Mouse (Mus musculus) activated CD4-positive, CD25-positive, alpha-beta regulatory T cell, adult 4 months (primary cell): ENCODE results near the gene Arsj. TPM values are rescaled to one million over a fixed set of nuclear protein-coding genes. Genes with fewer than 3 reads are reported as not detected.

Experiments
- ATAC-seq: one replicate; pipeline ENCODE4 v1.8.0; 2017
- polyA plus RNA-seq, 2 experiments: library from polyadenylated mRNA; unstranded; fragments of 100-300 nt; shearing (Covaris generic); gene quantifications; one replicate each; pipeline ENCODE4 v1.2.1; 2017

Gene Arsj
- polyA plus RNA-seq, 2 experiments from 2014 or later: not detected

GRCm38 (mm10) chr3:126402836-126403235 is 39.4 kb downstream of the Arsj start:
- peak; percentile 54 for ATAC-seq

GRCm38 (mm10) chr3:126404199-126404598 is 40.7 kb downstream of the Arsj start:
- ATAC-seq: no peak

GRCm38 (mm10) chr3:126430524-126431064 is 67.1 kb downstream of the Arsj start:
- ATAC-seq: no peak

- no peak for ATAC-seq
Measured at GRCm38 (mm10) chr3:126439331-126439730, 75.8 kb downstream of the Arsj start.

DNA sequence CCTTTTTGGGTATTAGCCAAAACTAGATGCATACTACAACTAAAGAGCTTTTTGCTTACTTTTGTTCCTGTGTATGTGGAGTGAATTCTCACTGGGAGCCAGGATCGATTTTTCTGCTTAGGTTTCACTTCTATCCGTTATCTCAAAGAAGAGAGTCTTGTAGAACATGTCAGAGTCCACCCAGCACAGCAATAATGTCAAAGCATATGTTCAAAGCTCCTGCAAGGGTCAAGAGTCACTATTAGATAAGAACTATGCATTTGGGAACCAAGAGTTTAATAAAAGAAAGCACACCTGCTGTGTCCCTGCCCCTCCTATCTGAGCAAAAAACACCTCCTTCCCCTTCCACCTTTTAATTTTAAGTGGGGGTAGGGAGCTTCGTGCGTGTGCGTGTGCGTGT is 85.6 kb downstream of the Arsj start:
- ATAC-seq: no peak

GRCm38 (mm10) chr3:126449515-126449914 is 86.0 kb downstream of the Arsj start:
- ATAC-seq: no peak

DNA sequence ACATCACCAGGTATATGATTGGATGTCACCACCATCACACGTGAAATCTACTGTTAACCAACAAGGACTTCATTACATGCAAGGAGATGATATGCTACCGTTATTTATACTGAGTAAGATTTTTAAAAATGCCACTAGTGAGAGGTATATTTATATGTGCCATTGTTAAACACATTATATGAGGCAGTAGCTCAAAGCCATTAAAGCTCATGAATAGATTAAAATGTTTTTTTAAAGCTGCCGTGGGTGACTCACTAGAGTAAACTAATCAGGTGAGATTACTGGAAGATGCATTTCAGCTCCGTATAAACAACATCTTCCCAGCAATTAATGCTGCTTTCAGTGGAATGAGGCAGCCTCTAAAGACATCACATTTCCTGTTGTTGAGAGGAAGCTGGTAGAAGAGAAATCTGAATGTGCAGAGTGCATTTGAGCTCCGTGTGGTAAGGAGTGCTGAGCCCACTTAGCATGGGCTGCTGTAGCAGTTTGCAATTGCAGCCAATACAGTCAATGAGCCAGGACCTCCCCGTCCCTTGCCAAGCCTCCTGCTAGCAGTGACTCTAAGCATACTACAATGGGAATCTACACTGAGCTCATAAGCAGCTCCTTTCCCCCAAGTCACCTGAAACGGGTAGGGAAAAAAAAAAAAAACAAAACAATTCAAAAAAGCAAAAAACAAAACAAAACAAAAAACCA is 92.5 kb downstream of the Arsj start:
- no peak for ATAC-seq

DNA sequence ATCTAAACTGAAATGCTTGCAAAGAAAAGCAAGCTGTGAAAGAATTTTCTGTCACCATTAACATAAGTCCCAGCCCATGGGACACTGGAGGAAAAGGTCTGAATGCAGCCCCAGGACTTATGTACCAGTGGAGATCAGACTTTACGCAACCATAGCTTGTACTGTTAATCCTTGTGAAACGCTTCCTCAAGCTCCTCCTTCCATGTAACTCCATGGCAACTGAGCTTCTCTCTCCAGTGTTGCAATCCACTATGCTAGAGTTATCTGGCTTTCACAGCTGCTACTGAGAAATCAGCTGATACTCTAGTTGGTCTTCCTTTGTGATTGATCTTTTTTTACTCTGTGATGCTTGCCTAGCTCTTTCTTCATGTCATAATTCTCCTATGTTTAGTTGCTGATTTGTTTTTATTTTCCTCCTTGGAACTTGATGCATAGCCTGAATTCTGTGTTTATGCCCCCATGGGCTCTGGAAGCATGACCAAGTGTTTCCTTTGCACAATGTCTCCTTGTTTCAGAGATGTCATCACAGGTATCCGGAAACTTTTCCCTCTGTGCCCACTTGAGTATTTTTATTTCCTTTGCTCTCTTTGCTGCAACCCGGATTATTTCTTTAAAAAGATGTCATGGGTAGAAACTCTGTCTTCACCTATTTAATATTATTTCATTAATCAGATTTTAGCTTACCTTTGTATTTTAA is 99.8 kb downstream of the Arsj start:
- no peak for ATAC-seq

DNA sequence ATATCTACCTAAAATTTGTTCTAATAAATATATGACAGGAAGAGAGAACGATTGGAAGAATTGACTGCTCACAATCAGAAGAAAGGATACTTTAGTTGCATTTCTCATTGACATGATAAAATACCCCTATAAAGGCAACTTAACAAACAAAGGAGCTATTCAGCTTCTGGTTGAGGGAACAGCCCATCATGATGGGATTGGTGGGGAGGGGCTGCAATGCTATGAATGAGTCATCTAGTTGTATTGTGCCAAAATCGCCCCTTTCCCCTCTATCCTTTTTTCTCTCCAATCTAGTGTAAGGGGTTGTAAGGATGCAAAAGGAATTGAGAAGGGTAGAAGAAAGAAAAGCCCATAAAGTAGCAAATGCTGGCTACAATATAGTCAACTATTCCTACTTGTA is 100.8 kb downstream of the Arsj start:
- no peak for ATAC-seq

Other genes with a start within 250 kb of the Arsj start
- 10 to 100 TPM; 41.6 to 80.5 TPM for gene Camk2d, start 232.6 kb downstream of the Arsj start, polyA plus RNA-seq